Mouse (Mus musculus) cortical plate, adult 2 months (tissue): ENCODE measurements around the gene Ptgfrn. TPM values are rescaled to one million over a fixed set of nuclear protein-coding genes. Genes with fewer than 3 reads are reported as not detected.

Experiments
- H3K27ac ChIP-seq: fragments of 200-500 bp; 2 replicates; pipeline ENCODE4 v1.5.1; 2012; ENCODE audit warnings: low read length, control low read depth, inconsistent platforms; ENCODE audit not compliant: insufficient read depth
- H3K4me1 ChIP-seq: fragments of 200-500 bp; 2 replicates; pipeline ENCODE4 v1.6.1; 2011; ENCODE audit warnings: low read length; ENCODE audit not compliant: control insufficient read depth, insufficient read depth
- H3K4me3 ChIP-seq: fragments of 200-500 bp; 2 replicates; pipeline ENCODE4 v1.5.1; 2011; ENCODE audit warnings: mild to moderate bottlenecking, low read length, control low read depth; ENCODE audit not compliant: insufficient read depth
- CTCF ChIP-seq: fragments of 200-500 bp; IDR thresholded peaks from 2 replicates; pipeline ENCODE4 v1.5.1; 2011; ENCODE audit warnings: mild to moderate bottlenecking, control low read depth, low read length; ENCODE audit not compliant: insufficient read depth; ENCODE audit errors: extremely low read depth
- POLR2A ChIP-seq: fragments of 200-500 bp; IDR thresholded peaks from 2 replicates; pipeline ENCODE4 v1.6.1; 2011; ENCODE audit warnings: mild to moderate bottlenecking, low read length, control low read depth; ENCODE audit not compliant: insufficient read depth; ENCODE audit errors: extremely low read depth
- polyA plus RNA-seq: library from polyadenylated mRNA; depleted of rRNA; stranded (reverse); fragments of >200 nt; gene quantifications from 2 replicates; pipeline ENCODE4 v1.2.3, GENCODE M21; 2012

The Ptgfrn gene
- polyA plus RNA-seq, 1 experiment = 12.0 TPM

- Histone ChIP-seq H3K4me1 (no peaks in the 10 kb centered on the region), H3K27ac (no peak overlapping the region), H3K4me3 (no peak overlapping the region)
- TF ChIP-seq POLR2A (no peak), CTCF (no peak)
Observed at GRCm38 (mm10) chr3:101013005-101013404, 97.1 kb downstream of the Ptgfrn start.

GRCm38 (mm10) chr3:101012597-101012996, 97.5 kb downstream of the Ptgfrn start:
- Histone ChIP-seq H3K4me3 (no peak overlapping the region), H3K4me1 (no peaks in the 10 kb centered on the region), H3K27ac (no peak overlapping the region)
- no peak for TF ChIP-seq CTCF
- no peak for TF ChIP-seq POLR2A

GRCm38 (mm10) chr3:101012131-101012571, 97.9 kb downstream of the Ptgfrn start:
- no peak for TF ChIP-seq POLR2A
- no peak for TF ChIP-seq CTCF
- no peaks in the 10 kb centered on the region for H3K4me1 ChIP-seq
- no peak overlapping the region for H3K4me3 ChIP-seq
- no peak overlapping the region for H3K27ac ChIP-seq

- no peak overlapping the region for H3K4me3 ChIP-seq
- no peak overlapping the region for H3K27ac ChIP-seq
- no peaks in the 10 kb centered on the region for H3K4me1 ChIP-seq
- no peak for TF ChIP-seq CTCF
- TF ChIP-seq POLR2A = no peak
Observed at GRCm38 (mm10) chr3:101011203-101011600, 98.9 kb downstream of the Ptgfrn start.

GRCm38 (mm10) chr3:101010589-101011202, 99.4 kb downstream of the Ptgfrn start:
- Histone ChIP-seq H3K4me1 (no peaks in the 10 kb centered on the region), H3K27ac (no peak overlapping the region), H3K4me3 (no peak overlapping the region)
- no peak for TF ChIP-seq CTCF

GRCm38 (mm10) chr3:101007112-101007782, 102.8 kb downstream of the Ptgfrn start:
- H3K4me1 ChIP-seq = no peaks in the 10 kb centered on the region
- H3K27ac ChIP-seq = no peak overlapping the region
- no peak for TF ChIP-seq CTCF
- no peak for TF ChIP-seq POLR2A
- H3K4me3 ChIP-seq = no peak overlapping the region

- no peak for TF ChIP-seq POLR2A
- no peak for TF ChIP-seq CTCF
Observed at GRCm38 (mm10) chr3:101005392-101005791, 104.7 kb downstream of the Ptgfrn start.

GRCm38 (mm10) chr3:101003575-101004356, 106.3 kb downstream of the Ptgfrn start:
- Histone ChIP-seq H3K4me1 (no peaks in the 10 kb centered on the region), H3K27ac (no peak overlapping the region), H3K4me3 (no peak overlapping the region)
- no peak for TF ChIP-seq POLR2A
- TF ChIP-seq CTCF = no peak

More at GRCm38 (mm10) chr3:101005392-101005791, 104.7 kb downstream of the Ptgfrn start:
- no peak overlapping the region for H3K4me3 ChIP-seq
- no peaks in the 10 kb centered on the region for H3K4me1 ChIP-seq
- no peak overlapping the region for H3K27ac ChIP-seq

- Histone ChIP-seq H3K4me3 (no peak overlapping the region), H3K4me1 (no peaks in the 10 kb centered on the region), H3K27ac (no peak overlapping the region)
- no peak for TF ChIP-seq POLR2A
- TF ChIP-seq CTCF = no peak
Observed at GRCm38 (mm10) chr3:100999732-101000131, 110.3 kb downstream of the Ptgfrn start.
